Mouse (Mus musculus): Measurements from ENCODE around the gene Myg1. TPM values are rescaled to one million over a fixed set of nuclear protein-coding genes. Genes with fewer than 3 reads are reported as not detected.
A peak's percentile ranks its signal among the peaks of the same experiment; 100 is the strongest.

Gene Myg1
- polyA plus RNA-seq (2015; fragmentation: Nextera tagmentation; extraction: Ambion mirVana): 116 and 126 TPM in 2 replicates

DNA sequence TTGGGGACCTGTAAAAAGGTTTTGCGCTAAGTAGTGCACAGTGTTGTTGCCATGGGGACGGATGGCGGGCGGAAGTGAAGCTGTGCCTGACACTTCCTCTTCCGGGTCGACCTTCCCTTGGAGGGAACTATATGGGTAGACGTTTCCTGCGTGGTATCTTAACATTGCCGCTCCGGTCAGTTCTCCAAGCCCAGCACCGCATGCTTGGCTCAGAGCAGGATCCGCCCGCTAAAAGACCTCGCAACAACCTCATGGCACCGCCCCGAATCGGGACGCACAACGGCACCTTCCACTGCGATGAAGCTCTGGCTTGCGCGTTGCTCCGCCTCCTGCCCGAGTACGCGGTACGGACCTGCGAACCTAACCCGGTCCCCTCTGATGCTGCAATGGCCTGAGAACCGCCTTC, at the start of gene Myg1:
TSS of gene Myg1 (plus strand) at position 100 of the 406 bp plus-strand sequence.
- H3K4me1 ChIP-seq: peaks cover 31% of the 10 kb centered on the region
- peak; percentile 97 for ATAC-seq
- H3K4me3 ChIP-seq: peak within 1 kb of the TSS; percentile 67
- under 1% methylated on average over 30 of the region's 30 CpGs for WGBS
- H3K9me3 ChIP-seq (replicated peaks): no peaks in the 10 kb centered on the region
- H3K27ac ChIP-seq: peak within 1 kb of the TSS; percentile 58; the same call in 1 of the 2 replicates
- H3K36me3 ChIP-seq (ENCODE audit: poor library complexity, severe bottlenecking): peaks cover 70% of the 10 kb centered on the region
- H3K4me2 ChIP-seq: peak within 1 kb of the TSS; percentile 94
- peak within 1 kb of the TSS; percentile 76 for H3K9ac ChIP-seq
- no peaks in the 10 kb centered on the region for H3K27me3 ChIP-seq

DNA sequence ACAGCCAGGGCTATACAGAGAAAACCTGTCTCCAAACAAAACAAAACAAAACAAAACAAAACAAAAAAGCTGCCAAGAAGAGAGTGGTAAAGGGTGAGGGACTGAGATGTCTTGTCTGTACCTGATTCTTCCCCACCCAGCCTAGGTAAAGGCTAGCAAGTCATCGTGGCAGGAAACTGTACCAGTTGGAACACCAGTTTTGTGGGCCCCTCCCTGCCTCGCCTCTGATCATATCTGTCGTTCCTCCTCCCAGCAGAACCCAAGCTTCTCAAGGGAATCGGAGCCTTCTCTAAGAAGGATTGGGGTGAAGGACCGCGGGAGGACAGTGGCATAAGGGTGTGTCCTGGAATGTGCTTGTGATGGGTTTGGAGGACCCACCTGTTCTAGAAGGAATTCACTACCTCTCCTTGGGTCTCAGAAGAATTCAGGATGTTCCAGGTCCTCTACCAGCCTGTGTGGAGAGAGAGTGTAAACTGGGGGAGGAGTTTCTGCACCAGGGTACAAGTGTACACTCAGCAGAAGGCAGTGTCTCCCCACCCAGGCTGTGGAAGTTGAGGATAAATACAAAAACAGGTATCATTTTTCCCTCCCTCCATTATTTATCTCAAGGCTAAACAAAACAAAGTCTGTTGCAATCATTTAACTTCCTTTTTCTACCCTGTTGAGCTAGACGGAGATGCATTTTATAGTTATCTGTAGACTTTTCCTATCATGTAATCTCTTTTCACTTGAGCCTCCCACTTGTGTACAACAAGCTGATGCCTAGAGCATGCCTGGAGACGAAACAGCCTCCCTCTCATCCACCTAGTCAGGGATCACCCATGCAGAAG, 48.8 kb upstream of the Myg1 start:
- WGBS: 88% methylated on average over 8 of the region's 8 CpGs
- ATAC-seq: no peak
- peaks cover 15% of the 10 kb centered on the region for H3K4me1 ChIP-seq
- no peak overlapping the region for H3K27ac ChIP-seq
- H3K27me3 ChIP-seq: no peaks in the 10 kb centered on the region
- H3K36me3 ChIP-seq (ENCODE audit: poor library complexity, severe bottlenecking): peaks cover 24% of the 10 kb centered on the region
- H3K4me3 ChIP-seq: no peak overlapping the region
- H3K9ac ChIP-seq: no peak overlapping the region
- H3K4me2 ChIP-seq: no peak overlapping the region
- H3K9me3 ChIP-seq (replicated peaks): no peaks in the 10 kb centered on the region

DNA sequence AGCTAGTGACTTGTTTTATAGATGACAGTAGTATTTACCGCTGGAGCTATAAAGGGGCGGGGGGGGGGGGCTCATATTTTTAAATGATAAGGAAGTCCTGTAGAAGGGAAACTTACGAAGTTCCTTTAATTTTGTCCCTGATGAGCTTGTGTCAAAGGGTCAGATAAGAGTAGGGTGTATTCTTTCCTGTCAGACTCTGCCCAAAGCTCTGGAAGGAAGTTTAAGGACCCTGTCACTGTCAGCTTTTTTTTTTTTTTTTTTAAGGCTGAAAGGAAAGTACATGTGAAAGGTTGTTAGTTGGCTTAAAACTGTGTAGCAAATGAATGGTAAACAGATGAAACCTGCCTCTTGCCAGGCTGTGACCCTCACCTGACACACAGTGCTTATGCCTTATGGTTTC, 47.9 kb upstream of the Myg1 start:
- ATAC-seq: no peak
- no peak overlapping the region for H3K4me2 ChIP-seq
- no peaks in the 10 kb centered on the region for H3K27me3 ChIP-seq
- no peaks in the 10 kb centered on the region for H3K9me3 ChIP-seq (replicated peaks)
- no peak overlapping the region for H3K9ac ChIP-seq
- no peak overlapping the region for H3K4me3 ChIP-seq
- H3K36me3 ChIP-seq (ENCODE audit: poor library complexity, severe bottlenecking): peaks cover 24% of the 10 kb centered on the region
- H3K4me1 ChIP-seq: peaks cover 15% of the 10 kb centered on the region
- WGBS: 84% methylated on average over 3 of the region's 3 CpGs
- no peak overlapping the region for H3K27ac ChIP-seq

DNA sequence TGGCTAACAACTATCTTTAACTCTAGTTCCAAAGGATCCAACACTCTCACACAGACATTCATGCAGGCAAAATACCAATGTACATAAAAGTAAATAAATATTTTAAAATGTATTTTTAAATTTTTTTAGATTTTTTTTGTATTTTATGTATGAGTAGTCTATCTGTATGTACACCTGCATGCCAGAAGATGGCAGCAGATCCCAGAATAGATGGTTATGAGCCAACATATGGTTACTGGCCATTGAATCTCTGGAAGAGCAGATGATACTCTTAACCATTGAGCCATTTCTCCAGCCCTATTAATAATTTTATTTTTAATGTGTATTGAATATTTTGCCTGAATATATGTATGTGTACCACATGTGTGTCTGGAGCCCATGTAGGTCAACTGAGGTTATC, 44.1 kb upstream of the Myg1 start:
- Histone ChIP-seq H3K9me3 (replicated peaks) (no peaks in the 10 kb centered on the region), H3K36me3 (ENCODE audit: poor library complexity, severe bottlenecking) (peaks cover 6% of the 10 kb centered on the region), H3K4me2 (no peak overlapping the region), H3K4me3 (no peak overlapping the region), H3K27me3 (no peaks in the 10 kb centered on the region), H3K27ac (no peak overlapping the region), H3K9ac (no peak overlapping the region), H3K4me1 (no peaks in the 10 kb centered on the region)
- ATAC-seq: no peak

DNA sequence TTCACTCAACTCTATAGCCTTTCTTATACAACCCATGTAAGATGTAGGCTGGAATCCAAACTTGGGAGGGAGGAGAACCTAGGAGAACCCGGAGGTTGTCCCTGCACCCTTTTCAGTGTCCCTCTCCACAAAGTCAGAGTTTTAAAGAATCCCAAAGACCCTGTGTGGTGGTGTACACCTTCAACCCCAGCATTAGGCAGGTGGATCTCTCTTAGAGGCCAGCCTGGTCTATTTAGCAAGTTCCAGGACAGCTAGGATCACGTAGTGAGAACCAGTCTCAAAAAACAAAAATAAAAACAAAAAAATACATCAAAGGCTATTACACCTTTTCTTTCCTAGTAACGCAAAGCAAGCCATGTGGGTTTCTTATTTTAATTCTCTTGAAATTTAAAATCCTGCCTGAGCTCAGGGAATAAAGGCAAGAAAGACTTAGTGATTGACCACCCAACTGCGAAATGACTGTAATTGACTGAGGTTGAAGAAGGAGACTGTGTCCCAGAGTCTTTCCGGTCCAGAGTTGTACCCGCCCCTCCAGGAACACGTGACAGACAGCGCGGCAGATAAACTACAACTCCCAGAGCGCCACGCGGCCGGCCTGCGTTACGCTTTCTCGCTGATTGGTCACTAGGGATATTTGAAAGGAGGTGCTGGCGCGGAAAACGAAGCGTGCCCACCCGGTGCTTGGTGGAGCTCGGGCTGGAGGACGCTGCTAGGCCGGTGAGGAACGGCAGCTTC, 35.7 kb upstream of the Myg1 start, which contains the start of gene Espl1:
TSS of gene Espl1 (plus strand) at position 634 of the 735 bp plus-strand sequence.
- H3K4me1 ChIP-seq: peaks cover 11% of the 10 kb centered on the region
- peaks cover 26% of the 10 kb centered on the region for H3K36me3 ChIP-seq (ENCODE audit: poor library complexity, severe bottlenecking)
- peak within 1 kb of the TSS; percentile 60 for H3K4me3 ChIP-seq
- no peaks in the 10 kb centered on the region for H3K27me3 ChIP-seq
- ATAC-seq: peak; percentile 99
- H3K9ac ChIP-seq: peak within 1 kb of the TSS; percentile 68
- no peaks in the 10 kb centered on the region for H3K9me3 ChIP-seq (replicated peaks)
- H3K4me2 ChIP-seq: peak within 1 kb of the TSS; percentile 88
- 6% methylated on average over 25 of the region's 25 CpGs for WGBS
- no peak within 1 kb of the TSS for H3K27ac ChIP-seq

DNA sequence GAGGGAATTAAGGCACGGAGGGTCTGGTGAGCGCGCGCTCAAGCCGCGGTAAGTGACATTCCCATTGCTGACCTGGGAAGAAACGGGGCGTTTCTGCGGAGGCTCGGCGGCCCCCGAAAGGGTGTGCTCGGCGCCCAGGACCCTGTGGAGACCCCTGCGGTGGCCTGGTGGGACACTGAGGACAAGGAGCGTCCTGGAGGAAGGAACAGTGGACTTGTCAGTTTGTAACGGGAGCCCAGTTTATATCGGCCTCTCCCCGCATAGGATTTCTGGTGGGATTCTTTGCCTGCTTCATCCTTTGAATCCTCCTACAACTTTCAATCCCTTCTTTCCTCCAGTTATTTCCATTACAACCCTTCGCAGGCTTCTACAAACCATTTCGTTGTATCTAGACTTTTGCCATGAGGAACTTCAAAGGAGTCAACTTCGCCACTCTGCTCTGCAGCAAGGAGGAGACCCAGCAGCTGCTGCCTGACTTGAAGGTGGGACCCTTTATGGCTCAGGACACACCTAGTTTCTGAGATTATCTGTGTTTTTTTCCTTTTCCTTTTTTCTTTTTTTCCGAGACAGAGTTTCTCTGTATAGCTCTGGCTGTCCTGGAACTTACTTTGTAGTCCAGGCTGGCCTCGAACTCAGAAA, 35.0 kb upstream of the Myg1 start:
- H3K27ac ChIP-seq: no peak overlapping the region
- H3K36me3 ChIP-seq (ENCODE audit: poor library complexity, severe bottlenecking): peaks cover 33% of the 10 kb centered on the region
- H3K4me2 ChIP-seq: peak overlapping the region; percentile 88
- WGBS: 3% methylated on average over 24 of the region's 24 CpGs
- H3K27me3 ChIP-seq: no peaks in the 10 kb centered on the region
- peak; percentile 61 for ATAC-seq
- H3K4me3 ChIP-seq: peak overlapping the region; percentile 60
- no peaks in the 10 kb centered on the region for H3K9me3 ChIP-seq (replicated peaks)
- H3K4me1 ChIP-seq: peaks cover 11% of the 10 kb centered on the region
- peak overlapping the region; percentile 68 for H3K9ac ChIP-seq

DNA sequence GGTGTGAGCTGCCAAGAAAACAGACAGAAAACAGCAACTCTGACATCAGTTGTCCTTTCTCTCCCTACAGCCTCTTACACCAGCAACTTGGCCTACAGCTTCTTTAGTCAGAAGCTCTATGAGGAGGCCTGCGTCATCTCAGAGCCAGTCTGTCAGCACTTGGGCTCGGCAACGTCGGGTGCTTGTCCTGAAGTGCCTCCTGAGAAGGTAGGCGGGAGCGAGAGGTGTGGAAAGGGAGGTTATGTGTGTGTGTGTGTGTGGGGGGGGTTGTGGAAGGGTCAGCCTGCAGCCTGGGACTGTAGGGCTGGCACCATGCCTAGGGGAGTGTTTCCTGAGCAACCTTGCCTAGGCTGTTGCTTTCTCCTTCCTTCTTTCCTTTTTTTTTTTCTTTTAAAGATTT, 29.0 kb upstream of the Myg1 start:
- 0 out of 2 replicates have a peak overlapping the region, but pooled peaks have one; percentile 16 for H3K9ac ChIP-seq
- peaks cover 86% of the 10 kb centered on the region for H3K36me3 ChIP-seq (ENCODE audit: poor library complexity, severe bottlenecking)
- ATAC-seq: no peak
- no peak overlapping the region for H3K4me2 ChIP-seq
- no peak overlapping the region for H3K4me3 ChIP-seq
- 89% methylated on average over 6 of the region's 6 CpGs for WGBS
- no peaks in the 10 kb centered on the region for H3K9me3 ChIP-seq (replicated peaks)
- no peak overlapping the region for H3K27ac ChIP-seq
- H3K27me3 ChIP-seq: no peaks in the 10 kb centered on the region
- no peaks in the 10 kb centered on the region for H3K4me1 ChIP-seq

DNA sequence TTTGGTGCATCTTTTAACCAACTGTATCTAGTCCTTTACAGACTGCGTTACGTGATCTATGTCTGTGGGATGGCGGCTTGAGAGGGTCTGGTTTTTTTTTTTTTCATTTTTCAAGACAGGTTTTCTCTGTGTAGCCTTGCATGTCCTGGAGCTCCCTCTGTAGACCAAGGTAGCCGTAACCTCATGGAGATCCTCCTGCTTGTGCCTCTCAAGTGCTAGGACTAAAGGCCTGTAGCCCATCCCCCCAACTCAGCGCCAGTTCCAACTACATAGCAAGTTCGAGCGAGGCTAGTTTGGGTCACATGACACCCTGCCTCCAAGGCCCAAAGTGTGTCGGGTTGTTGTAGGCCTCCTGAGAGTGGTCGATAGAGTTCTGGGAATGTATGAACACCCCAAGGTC, 22.8 kb upstream of the Myg1 start:
- Histone ChIP-seq H3K4me1 (no peaks in the 10 kb centered on the region), H3K36me3 (ENCODE audit: poor library complexity, severe bottlenecking) (peaks cover 91% of the 10 kb centered on the region), H3K9me3 (replicated peaks) (no peaks in the 10 kb centered on the region), H3K27me3 (no peaks in the 10 kb centered on the region), H3K4me3 (no peak overlapping the region), H3K4me2 (no peak overlapping the region), H3K27ac (no peak overlapping the region), H3K9ac (no peak overlapping the region)
- no peak for ATAC-seq
- WGBS: 88% methylated on average over 9 of the region's 9 CpGs

DNA sequence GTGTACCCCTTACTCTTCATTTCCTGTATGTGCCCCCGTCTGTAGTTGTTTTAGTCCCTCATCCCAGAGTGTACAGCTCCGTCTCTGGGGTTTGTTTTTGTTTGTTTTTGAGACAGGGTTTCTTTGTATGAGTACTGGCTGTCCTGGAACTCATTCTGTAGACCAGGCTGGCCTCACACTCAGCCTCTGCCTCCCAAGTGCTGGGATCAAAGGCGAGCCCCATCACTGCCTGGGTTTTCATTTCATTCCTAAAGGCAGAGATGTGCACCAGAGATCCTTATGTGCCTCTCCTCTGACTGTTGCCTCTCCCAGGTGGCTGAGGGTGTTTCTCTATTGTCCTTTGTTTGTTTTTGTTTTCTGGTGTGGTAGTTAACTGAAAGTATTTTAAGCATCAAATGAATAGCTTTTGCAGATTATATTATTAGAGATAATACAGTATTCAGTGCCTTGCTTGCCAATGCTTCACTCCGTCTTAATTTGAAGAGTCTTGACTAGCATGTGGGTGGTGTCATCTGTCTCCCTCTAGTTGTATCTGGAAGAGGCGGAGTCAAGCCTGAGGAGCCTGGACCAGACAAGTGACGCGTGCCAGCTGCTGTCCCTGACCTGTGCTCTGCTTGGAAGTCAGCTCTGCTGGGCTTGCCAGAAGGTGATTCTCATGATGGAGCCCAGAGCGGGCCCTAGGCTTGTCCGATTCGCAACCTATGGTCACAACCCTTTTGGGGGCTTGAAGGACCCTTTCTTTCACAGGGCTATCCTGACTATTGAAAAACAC, 21.2 kb upstream of the Myg1 start:
- H3K27me3 ChIP-seq: no peaks in the 10 kb centered on the region
- H3K4me1 ChIP-seq: no peaks in the 10 kb centered on the region
- no peak overlapping the region for H3K4me2 ChIP-seq
- H3K27ac ChIP-seq: no peak overlapping the region
- peaks cover 90% of the 10 kb centered on the region for H3K36me3 ChIP-seq (ENCODE audit: poor library complexity, severe bottlenecking)
- WGBS: 92% methylated on average over 10 of the region's 10 CpGs
- H3K9me3 ChIP-seq (replicated peaks): no peaks in the 10 kb centered on the region
- no peak for ATAC-seq
- H3K9ac ChIP-seq: no peak overlapping the region
- no peak overlapping the region for H3K4me3 ChIP-seq

DNA sequence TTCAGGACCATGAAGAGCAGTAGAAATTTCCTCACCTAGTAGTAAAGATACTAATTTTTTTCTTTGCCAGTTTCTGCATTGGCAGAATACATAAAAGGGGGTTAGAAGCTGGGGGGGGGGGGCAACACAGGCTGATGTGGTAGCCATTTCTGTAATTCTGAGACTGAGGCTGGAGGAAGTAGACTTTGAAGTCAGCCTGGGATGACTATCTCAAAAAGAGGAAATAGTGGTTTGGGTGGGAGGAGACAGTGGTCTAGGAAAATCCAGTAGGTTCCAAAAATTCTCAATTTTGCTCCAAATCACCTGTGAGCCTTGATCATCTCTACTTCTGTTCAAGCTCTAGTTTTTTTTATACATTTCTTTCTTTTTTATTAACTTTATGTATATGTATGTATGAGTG, 20.0 kb upstream of the Myg1 start:
- no peak overlapping the region for H3K27ac ChIP-seq
- H3K4me2 ChIP-seq: no peak overlapping the region
- no peaks in the 10 kb centered on the region for H3K9me3 ChIP-seq (replicated peaks)
- H3K27me3 ChIP-seq: no peaks in the 10 kb centered on the region
- peaks cover 90% of the 10 kb centered on the region for H3K36me3 ChIP-seq (ENCODE audit: poor library complexity, severe bottlenecking)
- H3K4me1 ChIP-seq: no peaks in the 10 kb centered on the region
- H3K4me3 ChIP-seq: no peak overlapping the region
- H3K9ac ChIP-seq: no peak overlapping the region
- ATAC-seq: no peak

DNA sequence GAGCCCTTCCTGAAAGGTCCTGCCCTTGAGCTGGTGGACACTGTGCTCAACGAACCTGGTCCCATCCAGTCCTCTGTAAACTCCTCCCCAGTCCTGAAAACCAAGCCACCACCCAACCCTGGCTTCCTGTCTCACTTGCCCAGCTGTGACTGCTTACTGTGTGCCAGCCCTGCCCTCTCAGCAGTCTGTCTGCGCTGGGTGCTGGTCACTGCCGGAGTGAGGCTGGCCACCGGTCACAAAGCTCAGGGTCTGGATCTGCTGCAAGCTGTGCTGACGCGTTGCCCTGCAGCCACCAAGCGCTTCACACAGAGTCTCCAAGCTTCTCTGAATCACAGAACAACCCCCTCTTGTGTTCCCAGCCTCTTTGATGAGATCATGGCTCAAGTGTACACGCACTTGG, 16.2 kb upstream of the Myg1 start:
- Histone ChIP-seq H3K4me1 (no peaks in the 10 kb centered on the region), H3K27me3 (no peaks in the 10 kb centered on the region), H3K9me3 (replicated peaks) (no peaks in the 10 kb centered on the region), H3K27ac (no peak overlapping the region), H3K4me3 (no peak overlapping the region), H3K4me2 (no peak overlapping the region), H3K36me3 (ENCODE audit: poor library complexity, severe bottlenecking) (peaks cover 92% of the 10 kb centered on the region), H3K9ac (no peak overlapping the region)
- 92% methylated on average over 8 of the region's 8 CpGs for WGBS
- ATAC-seq: no peak
